Mouse (Mus musculus) thymus, postnatal 25 days (tissue): Measurements from ENCODE around the gene Elobl.

Experiments used
- DNase-seq: peaks from one replicate; pipeline ENCODE4 v3.0.0; 2022

Gene Elobl

DNA sequence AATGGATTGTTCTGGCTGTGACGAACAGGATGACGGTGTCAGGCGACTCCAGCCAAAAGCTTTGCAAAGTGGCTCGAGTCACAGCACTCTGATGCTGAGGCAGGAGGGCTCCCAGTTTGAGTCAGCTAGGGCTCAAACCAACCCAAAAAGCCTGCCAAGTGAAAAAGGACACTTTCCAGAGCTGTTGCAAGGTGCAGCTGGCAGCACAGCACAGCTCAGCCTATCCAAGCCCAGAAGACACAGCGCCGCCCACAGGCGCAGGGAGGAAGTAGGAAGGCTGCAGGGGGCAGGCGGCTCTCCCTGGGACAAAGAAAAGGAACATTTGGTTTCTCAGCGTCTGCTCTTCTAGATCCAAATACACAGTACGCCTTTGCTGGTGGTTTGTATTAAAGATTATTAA is 19.9 kb upstream of the Elobl start:
- no peak for DNase-seq

DNA sequence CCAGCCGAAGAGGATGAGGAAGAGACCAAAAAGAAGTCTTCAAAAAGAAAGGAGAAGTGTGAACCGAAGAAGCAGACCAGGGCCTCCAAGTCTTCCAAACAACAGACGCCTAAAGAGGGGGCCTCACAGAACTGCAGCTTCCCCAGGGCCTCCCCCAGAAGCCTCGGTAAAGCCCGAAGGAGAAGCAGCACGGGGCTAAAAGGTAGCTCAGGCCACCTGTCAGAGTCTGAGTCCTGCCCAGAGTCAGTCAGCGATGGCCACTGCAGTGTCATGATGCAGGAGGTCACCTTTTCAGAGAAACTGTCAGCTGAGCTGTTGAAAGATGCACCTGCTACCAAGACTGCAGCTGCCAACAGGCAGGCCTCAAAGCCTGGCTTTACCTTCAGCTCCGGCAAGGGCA is 14.6 kb upstream of the Elobl start:
- DNase-seq = no peak

DNA sequence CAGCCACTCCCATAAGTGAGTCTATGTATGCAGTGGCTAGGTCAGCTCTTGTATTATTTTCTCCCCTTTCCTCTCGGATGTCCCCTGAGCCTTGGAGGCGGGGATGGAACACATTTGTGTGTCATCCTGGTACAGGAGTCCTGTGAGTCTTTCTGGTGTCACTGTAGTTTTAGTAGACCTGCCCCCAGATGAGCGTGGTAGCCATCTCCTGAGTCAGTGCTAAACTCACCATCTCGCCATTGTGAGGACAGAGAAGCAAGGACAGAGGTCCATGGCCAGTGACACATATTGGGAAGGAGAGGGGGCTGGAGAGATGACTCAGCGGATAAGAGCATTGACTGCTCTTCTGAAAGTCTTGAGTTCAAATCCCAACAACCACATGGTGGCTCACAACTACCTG is 10.5 kb upstream of the Elobl start:
- DNase-seq = no peak

DNA sequence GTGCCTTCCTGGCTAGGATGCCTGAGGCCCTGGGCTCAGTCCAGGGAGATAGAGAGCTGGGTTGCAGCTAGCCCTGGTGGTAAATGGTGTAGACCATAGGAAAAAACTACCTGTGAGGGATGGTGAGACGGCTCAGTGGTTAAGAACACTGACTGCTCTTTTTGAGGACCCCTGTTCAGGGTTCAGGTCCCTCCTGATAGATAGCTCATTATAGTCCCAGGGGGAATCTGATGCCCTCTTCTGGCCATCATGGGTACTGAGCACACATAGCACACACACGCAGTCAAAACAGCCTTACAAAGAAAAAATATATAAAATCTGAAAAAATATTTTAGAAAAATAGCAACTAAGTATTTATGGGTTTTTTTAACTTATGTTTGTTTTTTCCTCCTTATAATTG is 9.6 kb upstream of the Elobl start:
- DNase-seq = peak; percentile 22

DNA sequence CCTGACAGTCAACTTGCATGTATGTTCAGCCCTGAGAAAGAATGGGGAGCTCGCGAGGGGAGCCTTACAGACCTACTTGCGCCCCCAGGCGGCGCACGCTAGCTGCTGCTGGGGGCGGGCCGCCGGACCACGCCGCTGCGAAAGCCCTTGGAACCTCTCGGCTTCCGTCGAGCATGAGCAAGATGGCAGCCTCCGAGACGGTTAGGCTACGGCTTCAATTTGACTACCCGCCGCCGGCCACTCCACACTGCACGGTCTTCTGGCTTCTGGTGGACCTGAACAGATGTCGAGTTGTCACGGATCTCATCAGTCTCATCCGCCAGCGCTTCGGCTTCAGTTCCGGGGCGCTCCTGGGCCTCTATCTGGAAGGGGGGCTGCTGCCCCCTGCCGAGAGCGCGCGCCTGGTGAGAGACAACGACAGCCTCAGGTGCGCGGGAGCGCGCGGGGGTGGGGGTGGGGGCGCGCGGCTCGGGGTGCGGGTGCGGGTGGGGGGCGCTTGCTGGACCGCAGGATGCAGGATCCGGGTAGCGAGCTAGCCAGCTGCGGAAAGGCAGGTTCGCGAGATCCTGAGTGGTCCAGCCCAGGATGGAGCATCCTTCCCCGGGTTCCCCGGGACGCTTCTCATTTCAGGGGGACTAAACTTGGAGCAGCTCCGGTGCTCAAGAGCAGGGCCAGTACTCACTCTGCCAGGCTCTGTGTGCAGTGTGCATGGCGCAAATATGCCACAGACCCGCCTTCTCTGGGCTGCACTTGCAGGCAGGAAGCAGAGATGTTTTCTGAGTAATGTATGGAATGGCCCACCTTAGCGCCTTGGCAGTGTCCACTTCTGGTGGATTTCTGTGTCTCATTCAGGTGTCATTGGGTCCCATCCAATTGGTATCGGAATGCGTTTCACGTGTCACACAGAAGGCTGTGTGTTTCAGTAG is 7.3 kb upstream of the Elobl start:
- peak; percentile 93 for DNase-seq

DNA sequence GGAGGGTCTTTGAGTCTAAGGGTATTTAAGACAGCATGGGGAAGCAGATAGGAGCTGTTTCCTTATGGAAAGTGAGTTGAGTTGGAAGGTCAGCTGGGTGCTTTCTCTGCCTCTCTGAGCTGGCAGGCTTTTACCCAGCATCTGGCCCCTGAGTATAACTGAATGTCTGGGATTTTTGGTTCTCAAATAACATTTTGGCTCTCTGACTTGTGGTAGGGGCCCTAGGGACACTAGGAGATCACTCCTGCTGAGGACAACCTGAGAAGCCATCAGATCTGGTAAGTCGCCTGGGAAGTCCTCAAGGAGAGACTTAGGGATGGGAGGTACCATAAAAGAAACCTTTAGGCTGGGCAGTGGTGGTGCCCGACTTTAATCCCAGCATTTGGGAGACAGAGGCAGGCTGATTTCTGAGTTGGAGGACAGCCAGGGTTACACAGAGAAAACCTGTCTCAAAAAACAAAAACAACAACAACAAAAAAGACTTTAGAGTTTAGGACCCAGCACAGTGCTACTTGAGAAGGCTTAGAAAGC is 3.5 kb upstream of the Elobl start, which contains the start of gene Coil:
Gene Coil (plus strand): TSS at position 51 of the 531 bp plus-strand sequence.
- DNase-seq = no peak

DNA sequence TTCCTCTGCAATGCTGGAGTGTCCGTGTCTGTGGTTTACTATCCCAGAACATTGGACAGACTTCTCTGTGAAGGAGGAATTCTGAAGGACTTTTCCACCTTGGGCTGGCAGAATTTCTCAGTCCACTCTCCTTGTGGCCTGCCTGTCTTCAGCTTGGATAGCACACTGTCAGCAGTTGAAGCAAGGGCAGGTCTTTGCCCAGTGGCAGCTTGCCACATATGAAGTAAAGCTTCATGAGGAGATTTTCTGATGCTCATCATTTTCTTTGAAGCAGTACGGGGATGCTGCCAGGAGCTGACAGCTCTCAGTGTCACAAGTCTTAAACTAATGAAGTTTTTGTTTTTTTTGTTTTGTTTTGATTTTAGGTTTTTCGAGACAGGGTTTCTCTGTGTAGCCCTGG is 7.9 kb downstream of the Elobl start:
- no peak for DNase-seq

DNA sequence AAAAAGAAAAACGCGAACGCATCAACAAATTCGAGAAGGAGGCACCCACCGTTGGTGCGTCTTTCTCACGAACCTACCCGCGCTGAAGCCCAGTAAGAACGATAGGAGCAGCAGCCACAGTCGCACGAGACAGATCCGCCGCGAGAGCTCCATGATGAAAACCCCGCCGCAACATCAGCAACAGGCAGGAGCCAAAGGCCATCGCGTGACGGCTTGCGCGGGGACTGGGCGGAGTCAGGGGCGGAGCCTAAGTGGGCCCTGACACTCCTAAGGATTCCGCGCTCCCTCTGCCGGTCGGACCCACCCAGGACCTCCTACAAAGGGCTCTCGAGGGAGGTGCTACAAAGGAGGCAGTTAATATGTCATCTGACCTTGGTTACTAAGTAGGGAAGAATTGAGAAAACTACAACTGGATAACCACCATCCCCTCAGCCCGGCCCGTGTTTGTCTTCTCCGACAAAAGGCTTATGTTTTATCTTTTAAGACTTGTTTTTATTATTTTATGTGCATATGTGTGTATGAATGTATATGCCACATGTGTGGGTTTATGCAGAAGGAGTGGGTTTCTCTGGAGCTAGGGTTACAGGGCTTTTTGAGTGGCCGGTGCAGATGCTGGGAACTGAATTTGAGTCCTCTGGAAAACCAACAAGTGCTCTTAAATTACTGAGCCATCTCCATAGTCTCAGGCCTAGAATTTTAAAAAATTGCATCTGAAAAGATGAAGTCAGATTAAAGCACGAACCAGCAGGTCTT is 11.3 kb downstream of the Elobl start, which contains the start of gene Scpep1:
Gene Scpep1 (minus strand): TSS at position 249 of the 753 bp plus-strand sequence.
- peak; percentile 98 for DNase-seq

DNA sequence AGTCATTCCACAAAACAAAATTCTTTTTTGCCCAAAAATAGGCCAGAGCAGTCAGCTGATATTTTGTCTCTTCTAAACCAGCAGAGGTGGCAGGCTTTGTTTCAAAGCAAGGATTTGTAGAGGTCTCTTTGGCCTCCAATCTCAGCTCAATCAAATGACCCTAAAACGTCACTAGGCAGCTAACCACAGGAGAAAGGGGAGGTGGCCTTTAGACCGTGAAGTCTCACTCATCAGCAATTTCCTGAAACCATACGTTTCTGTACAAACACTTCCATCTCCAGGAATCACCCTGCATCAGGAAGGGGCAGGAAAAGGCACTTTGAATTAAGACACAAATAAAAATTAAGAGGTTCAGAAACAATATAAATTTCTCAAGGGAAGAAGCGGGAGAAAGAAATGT is 11.9 kb downstream of the Elobl start:
- no peak for DNase-seq

DNA sequence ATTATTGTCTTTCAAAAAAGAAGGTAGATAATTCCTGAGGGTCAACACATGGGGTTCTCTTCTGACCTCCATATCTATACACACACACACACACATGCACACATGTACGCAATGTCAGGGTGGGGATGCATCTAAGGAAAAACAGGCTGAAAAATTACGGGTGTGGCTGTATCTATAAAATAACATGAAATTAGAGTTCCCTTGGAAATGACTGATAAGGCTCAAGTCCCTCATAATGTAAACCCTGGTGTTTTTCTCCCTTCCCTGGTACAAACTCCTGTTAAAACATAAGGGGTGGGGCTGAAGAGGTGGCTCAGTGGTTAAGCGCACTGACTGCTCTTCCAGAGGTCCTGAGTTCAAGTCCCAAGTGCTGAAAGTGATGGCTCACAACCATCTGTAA is 13.1 kb downstream of the Elobl start:
- no peak for DNase-seq

DNA sequence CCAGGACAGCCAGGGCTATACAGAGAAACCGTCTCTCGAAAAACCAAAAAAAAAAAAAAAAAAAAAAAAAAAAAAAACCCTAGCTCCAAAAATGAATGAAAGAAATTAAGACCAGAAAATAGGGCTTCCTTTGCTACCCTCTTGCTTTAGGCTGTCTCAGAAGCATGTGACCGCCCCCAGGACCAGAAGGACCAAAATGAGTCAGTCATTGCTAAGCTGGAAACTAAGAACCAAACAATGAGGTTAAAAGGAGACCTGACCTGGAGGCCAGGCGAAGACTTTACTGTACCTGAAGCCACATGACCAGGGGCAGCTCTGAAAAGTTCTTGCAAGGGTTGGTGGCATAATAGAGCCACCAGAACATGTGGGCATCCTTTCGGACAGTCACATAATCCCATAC is 14.6 kb downstream of the Elobl start:
- DNase-seq = no peak

DNA sequence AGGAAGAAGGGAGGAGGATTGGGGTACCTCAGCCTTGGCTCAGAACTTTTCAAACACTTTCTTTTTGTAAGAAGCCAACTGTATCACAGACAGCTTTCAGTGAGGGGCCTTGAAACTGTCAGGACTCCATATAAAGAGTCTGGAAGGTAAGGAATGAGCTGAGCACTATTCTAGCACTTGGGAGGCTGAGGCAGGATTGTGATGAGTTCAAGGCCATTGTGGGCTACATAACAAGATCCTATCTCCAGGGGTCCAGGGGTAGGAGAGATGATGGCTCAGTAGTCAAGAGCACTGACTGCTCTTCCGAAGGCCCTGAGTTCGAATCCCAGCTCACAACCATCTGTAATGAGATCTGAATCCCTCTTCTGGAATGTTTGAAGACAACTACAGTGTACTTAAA is 15.2 kb downstream of the Elobl start:
- DNase-seq = no peak

DNA sequence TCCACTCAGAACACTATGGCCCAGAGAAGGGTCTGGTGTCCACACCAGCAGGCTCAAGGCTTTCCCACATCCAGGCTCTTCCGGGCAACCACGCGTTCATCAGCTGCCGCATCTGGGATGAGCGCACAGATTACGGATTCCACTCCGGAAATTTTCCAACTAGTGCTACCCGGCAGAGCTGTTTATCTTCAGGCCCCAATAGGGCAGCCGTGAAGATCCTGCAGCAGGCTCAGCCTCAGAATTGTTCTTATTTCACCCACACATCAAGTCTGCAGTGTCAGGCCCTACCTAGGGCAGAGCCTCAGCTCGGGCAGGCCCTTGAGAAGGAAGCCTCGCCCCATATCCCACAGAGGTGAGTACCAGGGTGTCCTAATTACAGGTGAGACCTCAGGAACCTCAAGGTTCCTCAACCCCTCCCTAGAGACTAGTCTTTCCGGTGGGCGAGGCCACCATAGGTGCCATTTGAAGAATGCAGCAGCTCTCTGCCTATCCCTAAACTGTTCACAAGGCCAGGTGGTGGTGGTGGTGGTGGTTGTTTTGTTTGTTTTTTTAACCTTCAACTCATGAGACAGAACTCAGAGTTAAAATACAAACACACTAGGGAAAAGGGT is 16.0 kb downstream of the Elobl start:
- no peak for DNase-seq

DNA sequence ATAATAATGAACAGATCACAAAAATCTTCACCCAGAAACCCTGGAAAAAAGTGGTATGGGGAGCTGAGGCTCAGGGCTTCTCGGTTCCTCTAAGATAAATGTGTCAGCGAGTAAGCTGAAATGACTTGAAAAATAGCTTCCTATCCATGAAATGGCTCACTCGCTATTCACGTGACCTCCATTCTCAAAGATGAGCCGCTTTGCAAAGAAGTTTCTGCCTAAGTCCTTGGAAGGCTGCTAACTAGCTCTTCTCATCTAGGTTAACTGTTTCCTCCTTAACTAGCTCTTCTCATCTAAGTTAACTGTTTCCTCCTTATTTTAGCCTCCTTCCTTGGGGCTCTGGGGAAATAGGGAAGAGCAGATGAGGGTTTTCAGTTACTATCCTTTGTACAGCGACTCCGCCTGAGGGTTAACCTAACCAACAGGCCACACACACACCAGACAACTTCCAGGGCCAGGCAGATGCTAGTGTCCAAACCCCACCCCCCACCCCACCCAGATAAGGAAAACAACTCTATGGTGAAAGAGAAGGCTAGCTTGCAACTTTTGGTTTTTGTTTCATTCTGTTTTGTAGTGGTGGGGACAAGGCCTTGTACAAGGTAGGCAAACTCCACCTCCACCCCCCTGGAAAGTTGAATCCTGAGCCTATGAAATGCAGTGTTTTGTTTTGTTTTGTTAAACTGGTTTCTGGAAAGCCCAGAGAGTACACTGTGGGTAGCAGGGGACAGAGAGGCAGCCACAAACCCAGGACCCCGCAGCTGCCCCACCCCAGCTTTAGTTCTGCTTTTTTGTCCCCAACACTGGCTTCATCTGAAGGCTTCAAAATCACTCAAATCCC is 16.7 kb downstream of the Elobl start:
- DNase-seq = no peak

DNA sequence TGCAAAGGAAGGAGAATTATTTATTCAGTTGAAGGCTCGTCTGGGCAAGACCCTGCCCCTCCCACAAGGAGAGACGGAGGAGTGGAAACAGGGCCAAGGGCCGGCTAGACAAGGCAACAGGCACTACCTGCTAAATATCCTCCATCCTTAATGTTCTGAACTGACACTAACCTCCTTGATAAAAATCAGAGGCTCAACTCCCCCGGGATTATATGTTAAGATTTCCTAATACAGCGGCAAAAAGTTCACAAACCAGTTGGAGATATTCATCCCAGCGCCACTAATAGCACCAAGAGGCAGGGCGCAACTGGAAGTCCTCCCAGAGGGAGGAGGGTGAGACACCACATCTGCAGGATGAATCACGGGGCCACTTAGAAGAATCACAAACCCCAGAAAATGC is 17.8 kb downstream of the Elobl start:
- DNase-seq = no peak

DNA sequence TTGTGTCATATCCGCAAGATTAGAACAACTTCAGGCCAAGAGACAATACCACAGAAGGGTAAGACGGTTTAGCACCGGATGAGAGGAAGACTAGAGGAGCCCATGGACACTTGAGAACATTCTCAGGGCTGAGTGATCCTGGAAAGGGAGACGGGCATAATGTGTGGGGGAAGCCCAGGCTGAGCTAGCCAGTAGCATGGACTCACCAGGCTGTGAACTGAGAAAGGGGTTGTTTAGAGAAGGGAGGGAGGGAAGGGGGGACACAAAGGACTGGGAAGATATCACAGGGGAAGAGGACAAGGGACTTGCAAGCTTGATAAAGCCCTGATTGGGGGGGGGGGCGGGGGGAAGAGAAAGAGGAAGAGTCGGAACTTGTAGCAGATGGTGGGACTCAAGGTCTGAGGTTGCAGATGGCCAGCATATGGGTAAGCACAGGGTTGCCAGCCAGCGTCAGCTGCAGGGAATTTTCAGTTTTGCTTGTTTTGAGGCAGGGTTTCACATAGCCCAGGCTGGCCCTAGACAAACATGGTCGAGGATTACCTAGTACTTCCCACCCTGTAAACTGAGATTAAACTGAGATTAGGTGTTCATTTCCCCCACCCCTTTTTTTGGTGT is 20.7 kb downstream of the Elobl start:
- no peak for DNase-seq

DNA sequence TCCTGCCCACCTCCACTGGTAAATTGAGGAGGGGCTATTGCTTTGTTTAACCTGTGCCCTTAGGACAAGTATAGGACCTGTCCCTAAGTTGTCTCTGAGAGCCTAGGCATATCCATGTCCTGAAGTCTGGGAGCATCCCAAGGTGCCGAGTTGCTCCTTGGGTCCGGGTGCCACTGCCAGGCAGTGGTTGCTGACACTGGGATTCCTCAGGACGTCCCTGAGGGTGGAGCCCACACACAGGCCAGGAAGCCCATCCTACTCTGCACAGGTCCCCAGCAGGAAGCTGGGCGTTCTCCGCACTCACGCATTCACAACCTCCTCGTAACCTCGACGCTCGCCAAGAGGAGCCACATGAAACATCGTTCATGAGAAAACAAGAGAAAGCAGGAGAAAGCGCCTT is 25.2 kb downstream of the Elobl start:
- no peak for DNase-seq

DNA sequence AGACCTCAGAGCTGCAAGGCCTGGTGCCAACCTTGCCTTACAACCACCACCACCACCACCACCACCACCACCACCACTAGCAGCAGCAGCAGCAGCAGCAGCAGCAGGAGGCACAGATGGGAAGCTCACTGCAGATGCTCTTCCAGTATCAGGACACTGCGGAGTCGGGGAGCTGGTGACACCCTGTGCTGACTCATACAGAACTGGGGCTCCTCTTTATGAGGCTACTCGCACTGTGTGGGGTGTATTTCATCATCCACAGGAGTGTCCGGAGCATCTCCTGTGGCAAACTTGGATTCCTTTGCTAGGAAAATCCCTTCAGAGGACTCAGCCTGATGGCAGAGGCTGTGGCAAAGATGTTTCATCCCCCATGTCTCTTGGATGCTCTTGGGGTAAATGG is 27.1 kb downstream of the Elobl start:
- DNase-seq = no peak

DNA sequence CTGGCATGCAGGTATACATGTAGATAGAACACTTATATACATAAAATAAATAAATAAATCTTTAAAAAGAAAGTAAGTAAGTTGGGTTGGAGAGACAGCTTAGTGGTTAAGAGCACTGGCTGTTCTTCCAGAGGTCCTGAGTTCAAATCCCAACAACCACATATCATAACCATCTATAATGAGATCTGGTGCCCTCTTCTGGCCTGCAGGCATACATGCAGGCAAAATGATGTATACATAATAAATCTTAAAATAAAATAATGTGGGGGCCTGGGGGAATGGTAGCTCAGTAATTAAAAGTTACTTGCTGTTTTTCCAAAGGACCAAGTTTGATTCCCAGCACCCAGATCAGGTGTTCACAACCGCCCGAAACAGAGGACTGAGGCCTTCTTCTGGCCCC is 28.0 kb downstream of the Elobl start:
- DNase-seq = no peak

DNA sequence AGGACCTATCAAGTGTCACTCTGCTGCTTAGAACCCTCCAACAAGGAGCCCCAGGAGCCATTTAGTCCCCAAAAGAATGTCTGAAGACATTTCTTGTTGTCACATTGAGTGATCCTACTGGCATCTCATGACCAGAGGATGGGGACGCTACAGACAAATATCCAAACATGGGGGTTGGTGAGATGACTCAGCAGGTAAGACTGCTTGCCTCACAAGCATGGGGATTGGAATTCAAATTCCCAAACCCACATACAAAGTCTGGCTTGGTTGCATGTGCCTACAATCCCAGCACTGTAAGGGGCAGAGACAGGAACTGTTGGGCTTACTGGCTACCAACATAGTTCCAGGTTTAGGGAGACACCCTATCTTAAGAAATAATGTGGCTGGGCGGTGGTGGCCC is 28.8 kb downstream of the Elobl start:
- no peak for DNase-seq

DNA sequence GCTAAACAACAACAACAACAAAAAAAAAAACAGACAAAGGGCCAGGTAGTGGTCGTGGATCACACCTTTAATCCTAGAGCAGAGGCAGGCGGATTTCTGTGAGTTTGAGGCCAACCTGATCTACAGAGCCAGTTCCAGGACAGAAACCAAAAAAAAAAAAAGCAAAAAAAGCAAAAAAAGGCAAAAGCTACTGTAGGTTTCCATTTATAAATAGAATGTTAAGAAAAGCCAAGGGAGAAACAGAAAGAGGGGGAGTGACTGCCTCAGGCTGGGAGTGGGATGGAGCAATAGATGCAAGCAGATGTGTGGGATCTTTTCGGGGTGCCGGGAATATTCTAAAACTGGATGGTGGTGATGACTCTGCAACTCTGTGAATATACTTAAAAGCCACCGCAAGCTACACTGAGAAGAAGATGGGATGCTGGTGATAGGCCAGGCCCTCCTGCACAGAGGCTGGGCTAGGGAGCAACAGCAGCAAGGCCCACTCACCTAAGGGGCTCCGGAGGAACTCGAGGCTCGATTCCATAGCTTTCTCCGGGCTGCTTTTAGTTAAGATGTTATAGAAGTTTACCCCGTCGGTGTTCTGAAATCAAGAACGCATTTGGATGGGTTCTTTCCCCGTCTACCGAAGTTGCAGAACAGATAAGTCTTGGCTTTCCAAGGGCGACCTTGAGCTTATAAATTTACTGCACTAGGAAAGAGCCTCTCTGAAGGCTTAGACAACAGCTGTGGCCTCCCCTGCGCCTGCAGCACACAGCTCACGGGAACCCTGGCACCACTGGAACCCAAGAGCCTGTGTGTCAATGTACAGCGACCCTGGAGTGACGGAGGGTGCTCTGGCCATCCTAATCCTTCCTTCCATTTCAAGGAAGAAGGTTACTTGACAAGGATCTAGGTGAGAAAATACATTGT is 32.4 kb downstream of the Elobl start:
- DNase-seq = no peak
